Mouse (Mus musculus): Measurements from ENCODE around the gene Olfr846. TPM values are rescaled to one million over a fixed set of nuclear protein-coding genes. Genes with fewer than 3 reads are reported as not detected.

Gene Olfr846
- polyA plus RNA-seq (2016; fragmentation: Nextera tagmentation; extraction: Ambion mirVana), result not detected in 2 replicates

DNA sequence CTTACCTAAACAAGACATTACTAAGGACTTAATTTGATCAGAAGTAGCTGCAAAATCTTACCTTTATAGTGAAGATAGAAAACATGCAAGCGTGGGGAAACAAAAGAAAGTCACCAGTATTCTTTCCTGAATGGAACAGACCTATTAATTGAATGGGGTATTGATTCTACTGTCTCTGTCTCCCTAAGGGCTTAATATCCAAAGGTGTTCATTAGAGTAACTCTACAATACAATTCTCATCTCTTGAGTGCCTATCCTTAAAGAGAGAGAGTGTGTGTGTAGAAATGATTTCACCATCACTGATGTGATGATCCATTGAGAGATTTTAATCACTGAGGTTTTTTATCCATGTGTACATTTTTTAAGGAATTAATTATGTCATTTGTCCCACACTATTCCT, at the start of gene Olfr846:
Olfr846 (minus strand) TSS at position 101 of the 400 bp plus-strand sequence.
- Histone ChIP-seq H3K27ac (no peak within 1 kb of the TSS), H3K4me2 (no peak within 1 kb of the TSS), H3K9me3 (peaks cover 14% of the 10 kb centered on the region; the same call in 1 of the 2 replicates), H3K9ac (replicated peaks) (no peak within 1 kb of the TSS), H3K4me1 (replicated peaks) (no peaks in the 10 kb centered on the region), H3K27me3 (no peaks in the 10 kb centered on the region), H3K4me3 (replicated peaks) (no peak within 1 kb of the TSS), H3K36me3 (no peaks in the 10 kb centered on the region)
- no peak for ATAC-seq (ENCODE audit: insufficient number of reproducible peaks, insufficient read depth, low FRiP score, low TSS enrichment, low read depth)
- 68% methylated on average over 1 of the region's 1 CpGs for WGBS

DNA sequence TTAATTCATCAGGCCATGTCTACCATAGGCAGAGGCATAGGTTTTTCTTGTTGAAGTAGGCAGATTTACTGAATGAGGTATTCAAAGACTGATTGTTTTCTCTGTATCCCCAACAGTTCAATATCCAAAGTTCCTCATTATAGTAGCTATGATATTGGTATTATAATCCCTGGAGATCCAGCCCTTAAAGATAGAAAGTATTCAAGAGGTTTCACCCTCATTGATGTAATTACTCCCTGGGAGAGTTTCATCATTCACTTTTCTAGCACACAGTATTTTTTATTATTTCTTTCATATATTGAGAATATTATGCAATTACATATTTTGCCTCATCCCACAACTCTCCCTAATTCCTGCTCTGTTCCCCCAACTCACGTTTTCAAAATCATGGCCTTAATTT, 14.8 kb upstream of the Olfr846 start, which contains the start of gene Olfr847:
Olfr847 (minus strand) TSS at position 101 of the 400 bp plus-strand sequence.
- H3K27ac ChIP-seq, result no peak within 1 kb of the TSS
- no peak within 1 kb of the TSS for H3K4me3 ChIP-seq (replicated peaks)
- H3K9ac ChIP-seq (replicated peaks), result no peak within 1 kb of the TSS
- H3K27me3 ChIP-seq, result no peaks in the 10 kb centered on the region
- no peak for ATAC-seq (ENCODE audit: insufficient number of reproducible peaks, insufficient read depth, low FRiP score, low TSS enrichment, low read depth)
- WGBS, result 59% methylated on average over 1 of the region's 1 CpGs
- no peak within 1 kb of the TSS for H3K4me2 ChIP-seq
- H3K4me1 ChIP-seq (replicated peaks), result no peaks in the 10 kb centered on the region
- no peaks in the 10 kb centered on the region for H3K36me3 ChIP-seq
- H3K9me3 ChIP-seq, result peaks cover 6% of the 10 kb centered on the region

DNA sequence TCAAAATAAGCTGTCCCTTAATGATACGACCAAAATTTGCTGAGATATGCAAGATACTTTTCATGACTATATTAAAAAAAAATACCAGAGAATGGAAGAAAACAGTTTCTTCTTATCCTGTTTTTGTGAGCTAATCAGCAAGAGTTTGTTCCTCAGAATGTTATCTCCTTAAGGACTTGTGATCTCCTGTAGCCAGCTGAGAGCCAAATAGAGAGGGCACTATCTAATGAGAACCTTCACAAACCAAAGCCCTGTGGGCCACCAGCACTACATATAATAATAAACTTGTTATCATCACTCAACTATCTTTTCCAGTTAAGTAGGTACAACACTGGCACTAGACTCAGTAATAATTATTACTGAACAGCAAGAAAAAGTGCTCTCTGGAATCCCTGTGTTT, 27.6 kb downstream of the Olfr846 start, which contains the start of gene Olfr845:
Olfr845 (plus strand) TSS at position 301 of the 400 bp plus-strand sequence.
- ATAC-seq (ENCODE audit: insufficient number of reproducible peaks, insufficient read depth, low FRiP score, low TSS enrichment, low read depth), result no peak
- no peak within 1 kb of the TSS for H3K9ac ChIP-seq (replicated peaks)
- H3K27ac ChIP-seq, result no peak within 1 kb of the TSS
- H3K36me3 ChIP-seq, result no peaks in the 10 kb centered on the region
- WGBS, result 76% methylated on average over 1 of the region's 1 CpGs
- H3K27me3 ChIP-seq, result no peaks in the 10 kb centered on the region
- H3K4me2 ChIP-seq, result no peak within 1 kb of the TSS
- no peaks in the 10 kb centered on the region for H3K4me1 ChIP-seq (replicated peaks)
- no peaks in the 10 kb centered on the region for H3K9me3 ChIP-seq
- no peak within 1 kb of the TSS for H3K4me3 ChIP-seq (replicated peaks)

DNA sequence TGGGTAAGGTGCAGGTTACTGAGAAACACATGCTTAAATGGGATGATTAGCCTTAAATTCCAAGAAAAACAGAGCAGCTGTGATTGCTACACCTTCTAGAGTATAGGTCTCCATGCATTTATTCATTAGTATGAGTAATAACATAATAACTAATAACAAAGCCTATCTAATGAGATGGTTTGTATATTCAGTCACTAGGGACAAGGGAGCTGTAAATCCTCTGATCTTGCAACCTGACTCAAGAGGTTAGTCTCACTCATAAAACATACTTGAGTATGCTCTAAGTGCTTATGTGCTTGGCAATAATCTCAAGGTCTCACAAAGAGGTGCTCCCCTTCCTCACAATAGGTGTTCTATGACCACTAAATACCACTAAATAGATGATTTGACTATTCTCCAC, 47.8 kb downstream of the Olfr846 start, which contains the start of gene Olfr844:
Olfr844 (plus strand) TSS at position 301 of the 400 bp plus-strand sequence.
- ATAC-seq (ENCODE audit: insufficient number of reproducible peaks, insufficient read depth, low FRiP score, low TSS enrichment, low read depth), result no peak
- no peaks in the 10 kb centered on the region for H3K36me3 ChIP-seq
- H3K27me3 ChIP-seq, result no peaks in the 10 kb centered on the region
- H3K4me1 ChIP-seq (replicated peaks), result no peaks in the 10 kb centered on the region
- no peak within 1 kb of the TSS for H3K4me3 ChIP-seq (replicated peaks)
- H3K9me3 ChIP-seq, result peaks cover 18% of the 10 kb centered on the region
- no peak within 1 kb of the TSS for H3K27ac ChIP-seq
- no peak within 1 kb of the TSS for H3K9ac ChIP-seq (replicated peaks)
- H3K4me2 ChIP-seq, result no peak within 1 kb of the TSS

Other genes starting within 250 kb of the Olfr846 start
- gene Olfr836, start 243.6 kb downstream of the Olfr846 start, polyA plus RNA-seq (2016; fragmentation: Nextera tagmentation; extraction: Ambion mirVana), result not detected in 2 replicates
- not detected in 2 replicates for gene Olfr837, start 227.7 kb downstream of the Olfr846 start, polyA plus RNA-seq (2016; fragmentation: Nextera tagmentation; extraction: Ambion mirVana)
- not detected in 2 replicates for gene Olfr839-ps1, start 186.7 kb downstream of the Olfr846 start, polyA plus RNA-seq (2016; fragmentation: Nextera tagmentation; extraction: Ambion mirVana)
- gene Olfr843, start 112.0 kb downstream of the Olfr846 start, polyA plus RNA-seq (2016; fragmentation: Nextera tagmentation; extraction: Ambion mirVana), result not detected in 2 replicates
- gene Olfr844, start 47.7 kb downstream of the Olfr846 start, polyA plus RNA-seq (2016; fragmentation: Nextera tagmentation; extraction: Ambion mirVana), result not detected in 2 replicates
- gene Olfr845, start 27.5 kb downstream of the Olfr846 start, polyA plus RNA-seq (2016; fragmentation: Nextera tagmentation; extraction: Ambion mirVana), result not detected in 2 replicates
- gene Olfr847, start 14.7 kb upstream of the Olfr846 start, polyA plus RNA-seq (2016; fragmentation: Nextera tagmentation; extraction: Ambion mirVana), result not detected in 2 replicates
- gene Olfr849, start 76.3 kb upstream of the Olfr846 start, polyA plus RNA-seq (2016; fragmentation: Nextera tagmentation; extraction: Ambion mirVana), result not detected in 2 replicates
- gene Olfr850, start 114.2 kb upstream of the Olfr846 start, polyA plus RNA-seq (2016; fragmentation: Nextera tagmentation; extraction: Ambion mirVana), result not detected in 2 replicates
- gene Olfr851, start 129.3 kb upstream of the Olfr846 start, polyA plus RNA-seq (2016; fragmentation: Nextera tagmentation; extraction: Ambion mirVana), result not detected in 2 replicates
- not detected in 2 replicates for gene Olfr853, start 177.1 kb upstream of the Olfr846 start, polyA plus RNA-seq (2016; fragmentation: Nextera tagmentation; extraction: Ambion mirVana)
- gene Olfr854, start 203.4 kb upstream of the Olfr846 start, polyA plus RNA-seq (2016; fragmentation: Nextera tagmentation; extraction: Ambion mirVana), result not detected in 2 replicates
- not detected in 2 replicates for gene Olfr855, start 218.6 kb upstream of the Olfr846 start, polyA plus RNA-seq (2016; fragmentation: Nextera tagmentation; extraction: Ambion mirVana)

Data from limb, embryonic 12.5 days (tissue).